Mouse (Mus musculus) MEL (cell line): ENCODE data around the gene P3h2.

Experiments used
- CTCF ChIP-seq, 3 experiments: IDR thresholded peaks in 2 of 3; conservative IDR thresholded peaks in 1 of 3; 2 replicates each; pipeline ENCODE4 v1.5.1; 2011 to 2012; ENCODE audit warnings: low read length in 3 of 3, low read depth in 2 of 3, mild to moderate bottlenecking in 2 of 3, improper control_type of control experiment in 1 of 3, inconsistent platforms in 1 of 3, mixed read lengths in 1 of 3, moderate library complexity in 1 of 3; ENCODE audit not compliant: control insufficient read depth in 1 of 3, insufficient read depth in 1 of 3, poor library complexity in 1 of 3, severe bottlenecking in 1 of 3
- EP300 ChIP-seq, 2 experiments: IDR thresholded peaks; 2 replicates each; pipeline ENCODE4 v1.6.1; 2011; ENCODE audit warnings: improper control_type of control experiment in 2 of 2, low read length in 2 of 2, low read depth in 1 of 2, mild to moderate bottlenecking in 1 of 2
- KAT2A ChIP-seq: conservative IDR thresholded peaks from 2 replicates; pipeline ENCODE4 v1.6.1; 2012; ENCODE audit warnings: low read depth, low read length, improper control_type of control experiment, inconsistent platforms
- MYB ChIP-seq: IDR thresholded peaks from 2 replicates; pipeline ENCODE4 v1.6.1; 2011; ENCODE audit warnings: mild to moderate bottlenecking, low read depth, low read length, improper control_type of control experiment
- MYC ChIP-seq: IDR thresholded peaks from 2 replicates; pipeline ENCODE4 v1.6.1; 2011; ENCODE audit warnings: low read depth, mild to moderate bottlenecking, low read length, improper control_type of control experiment, moderate library complexity
- NRF1 ChIP-seq: IDR thresholded peaks from 2 replicates; pipeline ENCODE4 v1.6.1; 2014; ENCODE audit warnings: low read depth, mild to moderate bottlenecking, inconsistent platforms, low read length, improper control_type of control experiment, moderate library complexity; ENCODE audit not compliant: poor library complexity, insufficient read depth, severe bottlenecking
- POLR2A ChIP-seq, 2 experiments: IDR thresholded peaks; 2 replicates each; pipeline ENCODE4 v1.6.1; 2011 to 2012; ENCODE audit warnings: low read length in 2 of 2, mild to moderate bottlenecking in 2 of 2, control low read depth in 1 of 2, improper control_type of control experiment in 1 of 2, low read depth in 1 of 2, moderate library complexity in 1 of 2; ENCODE audit not compliant: control insufficient read depth in 1 of 2, insufficient read depth in 1 of 2, poor library complexity in 1 of 2
- SMC3 ChIP-seq: IDR thresholded peaks from 2 replicates; pipeline ENCODE4 v1.6.1; 2011; ENCODE audit warnings: low read depth, low read length, improper control_type of control experiment
- USF1 ChIP-seq: IDR thresholded peaks from 2 replicates; pipeline ENCODE4 v1.6.1; 2014; ENCODE audit warnings: low read depth, mild to moderate bottlenecking, inconsistent platforms, low read length, improper control_type of control experiment, moderate library complexity
- USF2 ChIP-seq, 2 experiments: IDR thresholded peaks; 2 replicates each; pipeline ENCODE4 v1.6.1; 2011 to 2012; ENCODE audit warnings: improper control_type of control experiment in 2 of 2, low read length in 2 of 2, borderline replicate concordance in 1 of 2, inconsistent platforms in 1 of 2, low read depth in 1 of 2, mild to moderate bottlenecking in 1 of 2; ENCODE audit not compliant: insufficient read depth in 1 of 2
- ZKSCAN1 ChIP-seq: IDR thresholded peaks from 2 replicates; pipeline ENCODE4 v1.6.1; 2012; ENCODE audit warnings: low read depth, mild to moderate bottlenecking, inconsistent platforms, low read length, improper control_type of control experiment, moderate library complexity
- ZMIZ1 ChIP-seq: IDR thresholded peaks from 2 replicates; pipeline ENCODE4 v1.6.1; 2012; ENCODE audit warnings: low read depth, mild to moderate bottlenecking, inconsistent platforms, low read length, improper control_type of control experiment, moderate library complexity

GRCm38 (mm10) chr16:26002848-26003247 is 102.7 kb downstream of the P3h2 start:
- TF ChIP-seq SMC3 (no peak), CTCF (IDR thresholded peaks at IDR 0.05 in 2 of 3, conservative IDR thresholded peaks at IDR 0.05 in 1 of 3; ENCODE audit: control insufficient read depth in 1 of 3, insufficient read depth in 1 of 3, low read depth in 2 of 3, low read length in 3 of 3, poor library complexity in 1 of 3, severe bottlenecking in 1 of 3) (no peak), ZKSCAN1 (no peak), MYB (no peak), EP300 (IDR thresholded peaks at IDR 0.05; ENCODE audit: low read depth in 1 of 2, low read length in 2 of 2) (no peak), USF2 (IDR thresholded peaks at IDR 0.05; ENCODE audit: borderline replicate concordance in 1 of 2, insufficient read depth in 1 of 2, low read depth in 1 of 2, low read length in 2 of 2) (no peak), POLR2A (IDR thresholded peaks at IDR 0.05; ENCODE audit: control insufficient read depth in 1 of 2, insufficient read depth in 1 of 2, low read depth in 1 of 2, low read length in 2 of 2, poor library complexity in 1 of 2) (no peak), MYC (no peak), ZMIZ1 (no peak), NRF1 (no peak), KAT2A (no peak), USF1 (no peak)
